Mouse (Mus musculus) neural tube, embryonic 11.5 days (tissue): ENCODE results near the gene Snapc2. TPM values are rescaled to one million over a fixed set of nuclear protein-coding genes. Genes with fewer than 3 reads are reported as not detected.
A peak's percentile ranks its signal among the peaks of the same experiment; 100 is the strongest.

Source experiments
- ATAC-seq: fragments of 200-750 bp; cut with Nextera tagmentation; 2 replicates; pipeline ENCODE4 v1.8.0; 2017; ENCODE audit warnings: moderate number of reproducible peaks, mild to moderate bottlenecking, moderate TSS enrichment, moderate library complexity; ENCODE audit not compliant: insufficient read depth, low FRiP score, low TSS enrichment
- DNase-seq: peaks from one replicate; pipeline ENCODE4 v3.0.0-alpha.2; 2015; ENCODE audit warnings: low spot score
- H3K27ac ChIP-seq: fragments of 300-500 bp; sonication (generic); 2 replicates; pipeline ENCODE4 v1.5.1; 2014; ENCODE audit warnings: low read depth, mild to moderate bottlenecking, low read length
- H3K27me3 ChIP-seq: fragments of 300-500 bp; sonication (generic); 2 replicates; pipeline ENCODE4 v1.6.1; 2014; ENCODE audit warnings: mild to moderate bottlenecking, low read length, mixed read lengths; ENCODE audit not compliant: control insufficient read depth, insufficient read depth
- H3K36me3 ChIP-seq: fragments of 300-500 bp; sonication (generic); 2 replicates; pipeline ENCODE4 v1.6.1; 2014; ENCODE audit warnings: mild to moderate bottlenecking, low read length, moderate library complexity, mixed read lengths; ENCODE audit not compliant: control insufficient read depth, insufficient read depth
- H3K4me1 ChIP-seq: fragments of 300-500 bp; sonication (generic); 2 replicates; pipeline ENCODE4 v1.6.1; 2014; ENCODE audit warnings: low read length, mixed read lengths; ENCODE audit not compliant: control insufficient read depth, insufficient read depth
- H3K4me2 ChIP-seq: fragments of 300-500 bp; sonication (generic); 2 replicates; pipeline ENCODE4 v1.6.1; 2014; ENCODE audit warnings: low read depth, mild to moderate bottlenecking, moderate library complexity
- H3K4me3 ChIP-seq: fragments of 300-500 bp; sonication (generic); 2 replicates; pipeline ENCODE4 v1.5.1; 2014; ENCODE audit warnings: low read depth, low read length
- H3K9ac ChIP-seq: fragments of 300-500 bp; sonication (generic); 2 replicates; pipeline ENCODE4 v1.6.1; 2014; ENCODE audit warnings: mild to moderate bottlenecking, low read length
- H3K9me3 ChIP-seq: fragments of 300-500 bp; sonication (generic); 2 replicates; pipeline ENCODE4 v1.6.1; 2016; ENCODE audit warnings: low read length; ENCODE audit not compliant: control insufficient read depth
- WGBS: fragments of 180-500 bp; shearing (Covaris S2); extraction: QIAGEN DNeasy Blood & Tissue Kit; methylation state at CpG from one replicate; pipeline ENCODE4 v1.1.7; 2014; 5-methylcytosine and 5-hydroxymethylcytosine counted together
- polyA plus RNA-seq: library from polyadenylated mRNA; unstranded; fragments of >200 nt; fragmentation: Nextera tagmentation; extraction: Ambion mirVana; gene quantifications from 2 replicates; pipeline ENCODE4 v1.2.1, GENCODE M21; 2014

The Snapc2 gene
- polyA plus RNA-seq, 1 experiment from 2014 or later, result 68.6 TPM

DNA sequence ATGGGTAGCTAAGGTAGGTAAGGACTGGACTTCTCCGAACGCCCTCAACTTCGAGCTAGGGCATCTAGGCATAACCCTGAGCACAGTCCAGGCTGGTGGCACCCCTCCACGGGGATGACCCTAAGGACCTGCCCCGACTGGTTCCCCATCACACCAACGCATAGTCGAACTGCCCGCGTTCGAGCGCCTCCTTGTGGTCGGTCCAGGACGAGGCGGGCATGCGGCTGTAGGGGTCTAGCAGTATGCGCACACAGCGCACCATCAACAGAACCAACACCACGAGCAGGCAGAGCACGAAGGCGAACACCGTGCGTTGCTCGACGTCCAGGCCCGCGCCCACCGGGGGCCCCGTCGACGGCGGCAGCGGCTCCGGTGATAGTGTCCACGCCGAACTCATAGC, 5.4 kb downstream of the Snapc2 start:
- H3K9me3 ChIP-seq, result no peaks in the 10 kb centered on the region
- 2% methylated on average over 35 of the region's 35 CpGs for WGBS
- peak overlapping the region; percentile 72 for H3K4me2 ChIP-seq
- DNase-seq (peak; percentile 89), ATAC-seq (peak; percentile 79)
- peak overlapping the region; percentile 93 for H3K27ac ChIP-seq
- peaks cover 22% of the 10 kb centered on the region for H3K4me1 ChIP-seq
- H3K4me3 ChIP-seq, result peak overlapping the region; percentile 91
- no peaks in the 10 kb centered on the region for H3K27me3 ChIP-seq
- peaks cover 5% of the 10 kb centered on the region for H3K36me3 ChIP-seq
- H3K9ac ChIP-seq, result peak overlapping the region; percentile 97

- Histone ChIP-seq H3K4me3 (peak overlapping the region; percentile 91), H3K36me3 (peaks cover 5% of the 10 kb centered on the region), H3K9me3 (no peaks in the 10 kb centered on the region), H3K27ac (peak overlapping the region; percentile 93), H3K9ac (peak overlapping the region; percentile 97), H3K27me3 (no peaks in the 10 kb centered on the region), H3K4me2 (peak overlapping the region; percentile 72), H3K4me1 (peaks cover 19% of the 10 kb centered on the region)
- under 1% methylated on average over 30 of the region's 32 CpGs for WGBS
- DNase-seq, result no peak
- peak; percentile 71 for ATAC-seq
Measured at GRCm38 (mm10) chr8:4258678-4259077, 5.8 kb downstream of the Snapc2 start.

DNA sequence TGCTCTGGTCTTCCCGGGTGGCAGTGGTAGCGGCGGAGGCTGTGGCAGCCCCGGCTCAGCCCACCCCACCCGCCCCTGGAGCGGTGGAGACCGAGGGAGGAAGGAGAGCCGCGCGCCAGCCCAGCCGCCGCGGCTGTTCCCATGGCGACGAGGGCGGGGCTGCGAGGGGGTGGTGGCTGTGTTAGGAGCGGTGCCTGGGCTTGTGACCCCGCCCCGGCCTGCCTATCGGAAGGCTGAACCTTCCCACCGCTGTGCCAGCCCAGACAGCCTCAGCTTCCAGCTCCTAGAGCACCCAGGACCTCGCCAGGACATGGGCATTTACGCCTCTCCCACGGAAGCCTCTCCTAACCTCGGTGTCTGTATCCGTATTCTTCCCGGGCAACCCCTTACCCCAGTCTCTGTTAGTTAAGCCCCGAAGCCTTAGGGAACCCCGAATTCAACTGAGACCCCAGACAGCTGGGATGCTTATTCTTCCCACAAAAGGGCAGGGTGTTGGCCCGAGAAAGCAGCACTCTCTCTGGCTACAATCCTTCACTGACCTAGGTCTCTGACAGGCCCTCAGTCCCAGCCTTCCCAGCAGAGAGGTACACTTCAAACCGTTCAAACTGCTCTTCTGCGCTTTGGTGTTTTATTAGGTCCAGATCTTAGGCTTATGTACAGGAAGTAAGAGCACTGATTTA, 6.4 kb downstream of the Snapc2 start, which contains the start of gene Ctxn1:
Ctxn1 (minus strand) TSS at position 150 of the 680 bp plus-strand sequence.
- ATAC-seq, result peak; percentile 89
- WGBS, result 7% methylated on average over 33 of the region's 33 CpGs
- Histone ChIP-seq H3K27me3 (no peaks in the 10 kb centered on the region), H3K4me2 (peak within 1 kb of the TSS; percentile 72), H3K4me3 (peak within 1 kb of the TSS; percentile 91), H3K27ac (peak within 1 kb of the TSS; percentile 93), H3K4me1 (peaks cover 16% of the 10 kb centered on the region), H3K9ac (peak within 1 kb of the TSS; percentile 97), H3K9me3 (no peaks in the 10 kb centered on the region), H3K36me3 (peaks cover 5% of the 10 kb centered on the region)
- DNase-seq, result peak; percentile 97

DNA sequence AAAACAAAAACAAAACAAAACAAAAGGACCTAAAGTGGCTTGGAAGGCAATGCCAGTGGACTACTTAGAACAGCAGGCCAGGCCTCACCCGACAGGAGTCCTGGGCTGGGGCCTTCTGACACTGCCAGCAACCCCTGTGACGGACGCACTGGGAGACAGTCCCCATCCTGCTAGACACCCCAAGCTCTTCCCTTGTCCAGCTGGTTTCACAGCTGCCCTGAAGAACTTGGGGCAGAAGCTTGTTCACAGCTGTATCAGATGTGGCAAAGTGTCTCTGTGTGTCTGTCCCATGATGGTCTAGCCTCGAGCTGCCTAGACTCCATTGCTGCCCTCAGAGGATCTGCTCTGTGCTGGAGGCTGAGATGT, 6.9 kb downstream of the Snapc2 start:
- Histone ChIP-seq H3K36me3 (peaks cover 5% of the 10 kb centered on the region), H3K9ac (peak overlapping the region; percentile 97), H3K27ac (no peak overlapping the region), H3K4me1 (peaks cover 16% of the 10 kb centered on the region), H3K4me3 (no peak overlapping the region), H3K9me3 (no peaks in the 10 kb centered on the region), H3K4me2 (no peak overlapping the region), H3K27me3 (no peaks in the 10 kb centered on the region)
- WGBS, result 87% methylated on average over 4 of the region's 4 CpGs
- ATAC-seq, result no peak
- no peak for DNase-seq

- no peak overlapping the region for H3K4me3 ChIP-seq
- ATAC-seq, result no peak
- no peak for DNase-seq
- H3K27ac ChIP-seq, result no peak overlapping the region
- WGBS, result 94% methylated on average over 8 of the region's 8 CpGs
- H3K9ac ChIP-seq, result no peak overlapping the region
- H3K9me3 ChIP-seq, result no peaks in the 10 kb centered on the region
- peaks cover 17% of the 10 kb centered on the region for H3K36me3 ChIP-seq
- H3K4me2 ChIP-seq, result no peak overlapping the region
- H3K4me1 ChIP-seq, result peaks cover 6% of the 10 kb centered on the region
- no peaks in the 10 kb centered on the region for H3K27me3 ChIP-seq
Measured at GRCm38 (mm10) chr8:4263105-4263791, 10.4 kb downstream of the Snapc2 start.

- no peaks in the 10 kb centered on the region for H3K9me3 ChIP-seq
Measured at GRCm38 (mm10) chr8:4265160-4265914, 12.5 kb downstream of the Snapc2 start.

DNA sequence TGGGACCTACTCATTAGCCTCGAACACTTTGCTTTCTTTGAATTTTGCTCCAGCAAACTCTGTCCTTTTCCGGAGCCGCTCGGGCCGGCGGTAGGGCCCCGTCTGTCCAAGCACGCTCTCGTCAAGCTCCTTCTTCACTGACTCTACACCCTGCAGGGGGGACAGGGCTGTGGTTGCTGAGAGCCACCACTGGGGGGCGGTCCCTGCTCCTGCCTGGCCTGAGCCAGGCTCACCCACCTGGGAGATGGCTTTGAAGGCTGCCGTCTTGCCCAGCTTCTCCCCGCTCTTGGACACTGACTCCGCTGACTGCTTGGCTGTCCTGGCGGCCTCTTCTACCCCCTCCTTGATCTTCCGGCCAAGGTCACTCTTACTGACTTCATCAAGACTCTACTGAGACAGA, 14.7 kb downstream of the Snapc2 start:
- no peak overlapping the region for H3K4me3 ChIP-seq
- peaks cover 20% of the 10 kb centered on the region for H3K36me3 ChIP-seq
- no peak overlapping the region for H3K4me2 ChIP-seq
- WGBS, result 77% methylated on average over 15 of the region's 15 CpGs
- ATAC-seq, result 0 out of 2 replicates have a peak, but pooled peaks have one; percentile 41
- no peak overlapping the region for H3K27ac ChIP-seq
- H3K9ac ChIP-seq, result no peak overlapping the region
- no peak for DNase-seq
- H3K9me3 ChIP-seq, result no peaks in the 10 kb centered on the region
- no peaks in the 10 kb centered on the region for H3K27me3 ChIP-seq
- H3K4me1 ChIP-seq, result no peaks in the 10 kb centered on the region

More at GRCm38 (mm10) chr8:4265160-4265914, 12.5 kb downstream of the Snapc2 start:
- Histone ChIP-seq H3K9ac (no peak overlapping the region), H3K27ac (no peak overlapping the region), H3K4me2 (no peak overlapping the region), H3K4me3 (no peak overlapping the region), H3K36me3 (peaks cover 20% of the 10 kb centered on the region), H3K27me3 (no peaks in the 10 kb centered on the region), H3K4me1 (no peaks in the 10 kb centered on the region)
- ATAC-seq, result no peak
- DNase-seq, result no peak
- 90% methylated on average over 15 of the region's 15 CpGs for whole genome bisulfite sequencing

- H3K27me3 ChIP-seq, result no peaks in the 10 kb centered on the region
- H3K36me3 ChIP-seq, result peaks cover 22% of the 10 kb centered on the region
- H3K27ac ChIP-seq, result no peak overlapping the region
- no peak overlapping the region for H3K4me3 ChIP-seq
- H3K4me2 ChIP-seq, result no peak overlapping the region
- WGBS, result 93% methylated on average over 6 of the region's 6 CpGs
- no peak overlapping the region for H3K9ac ChIP-seq
- no peaks in the 10 kb centered on the region for H3K9me3 ChIP-seq
- H3K4me1 ChIP-seq, result no peaks in the 10 kb centered on the region
- DNase-seq (no peak), ATAC-seq (no peak)
Measured at GRCm38 (mm10) chr8:4269609-4270008, 16.7 kb downstream of the Snapc2 start.
